Mouse (Mus musculus) bone marrow, adult 2 months (tissue): Measurements from ENCODE around the gene Zfp217.

Source experiments
- CTCF ChIP-seq: fragments of 200-500 bp; IDR thresholded peaks from 2 replicates; pipeline ENCODE4 v1.5.1; 2011; ENCODE audit warnings: low read length, control low read depth; ENCODE audit not compliant: control insufficient read depth, insufficient read depth
- POLR2A ChIP-seq: fragments of 200-500 bp; IDR thresholded peaks from 2 replicates; pipeline ENCODE4 v1.6.1; 2011; ENCODE audit warnings: low read depth, mild to moderate bottlenecking, control low read depth, low read length, borderline replicate concordance; ENCODE audit not compliant: control insufficient read depth

GRCm38 (mm10) chr2:170159795-170160568 is 12.1 kb upstream of the Zfp217 start:
- TF ChIP-seq POLR2A: no peak
- no peak for TF ChIP-seq CTCF
